Mouse (Mus musculus) forebrain, embryonic 13.5 days (tissue): Measurements from ENCODE around the gene Vezt. TPM values are rescaled to one million over a fixed set of nuclear protein-coding genes. Genes with fewer than 3 reads are reported as not detected.

Source experiments
- ATAC-seq: fragments of 200-750 bp; cut with Nextera tagmentation; 2 replicates; pipeline ENCODE4 v1.8.0; 2017
- H3K27ac ChIP-seq: fragments of 300-500 bp; sonication (generic); 2 replicates; pipeline ENCODE4 v1.5.1; 2015; ENCODE audit warnings: inconsistent platforms, mild to moderate bottlenecking, moderate library complexity
- H3K27me3 ChIP-seq: fragments of 300-500 bp; sonication (generic); 2 replicates; pipeline ENCODE4 v1.6.1; 2015; ENCODE audit warnings: mild to moderate bottlenecking, inconsistent platforms
- H3K36me3 ChIP-seq: fragments of 300-500 bp; sonication (generic); 2 replicates; pipeline ENCODE4 v1.6.1; 2015; ENCODE audit warnings: mild to moderate bottlenecking, inconsistent platforms; ENCODE audit not compliant: poor library complexity, severe bottlenecking
- H3K4me1 ChIP-seq: fragments of 300-500 bp; sonication (generic); 2 replicates; pipeline ENCODE4 v1.6.1; 2015; ENCODE audit warnings: inconsistent platforms
- H3K4me2 ChIP-seq: fragments of 300-500 bp; sonication (generic); 2 replicates; pipeline ENCODE4 v1.6.1; 2015; ENCODE audit warnings: inconsistent platforms, mild to moderate bottlenecking, moderate library complexity
- H3K4me3 ChIP-seq: fragments of 300-500 bp; sonication (generic); 2 replicates; pipeline ENCODE4 v1.5.1; 2015; ENCODE audit warnings: mild to moderate bottlenecking, inconsistent platforms
- H3K9ac ChIP-seq: fragments of 300-500 bp; sonication (generic); 2 replicates; pipeline ENCODE4 v1.6.1; 2015; ENCODE audit warnings: mild to moderate bottlenecking, inconsistent platforms
- H3K9me3 ChIP-seq: fragments of 300-500 bp; sonication (generic); replicated peaks from 2 replicates; pipeline ENCODE4 v1.6.1; 2016; ENCODE audit warnings: inconsistent platforms
- WGBS: fragments of 180-500 bp; shearing (Covaris S2); methylation state at CpG from one replicate; pipeline ENCODE4 v1.1.7; 2015; 5-methylcytosine and 5-hydroxymethylcytosine counted together
- polyA plus RNA-seq: library from polyadenylated mRNA; unstranded; fragments of >200 nt; fragmentation: Nextera tagmentation; extraction: Ambion mirVana; gene quantifications from 2 replicates; pipeline ENCODE4 v1.2.1, GENCODE M21; 2015

Gene Vezt
- polyA plus RNA-seq: 50.8 and 55.4 TPM in 2 replicates

DNA sequence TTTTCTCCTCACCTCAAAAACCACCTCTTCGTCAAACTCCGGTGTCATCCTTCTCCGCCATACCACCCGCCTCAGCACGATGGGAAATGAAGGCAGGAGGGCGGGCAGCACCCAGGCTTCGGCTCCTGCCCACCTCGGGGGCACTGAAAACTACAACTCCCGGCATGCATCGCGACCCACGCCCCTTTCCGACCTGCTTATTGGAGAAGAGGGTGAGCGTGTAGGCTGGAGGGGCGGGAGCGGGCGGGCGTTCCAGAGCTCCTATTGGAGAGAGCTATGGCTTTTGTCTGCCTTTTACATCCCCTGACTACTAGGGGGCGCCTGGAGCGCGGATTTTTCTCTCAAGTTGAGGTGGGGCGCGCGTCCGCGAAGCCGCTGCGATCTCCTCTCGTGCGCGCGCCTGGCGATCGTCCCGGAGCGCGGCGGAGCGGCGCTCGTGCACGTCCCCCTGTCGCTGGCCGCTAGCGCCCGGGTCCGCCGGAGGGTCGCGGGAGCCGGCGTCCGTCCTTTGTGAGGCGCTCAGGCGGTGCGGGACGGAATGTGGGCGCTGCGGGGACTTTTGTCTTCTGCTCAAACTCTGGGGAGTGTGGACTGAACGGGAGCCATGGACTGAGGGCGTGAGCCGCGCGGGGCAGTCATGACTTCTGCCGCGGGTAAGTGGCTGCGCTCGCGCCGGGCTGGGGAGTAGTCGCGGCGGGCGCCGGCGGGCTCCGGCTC is at the start of gene Vezt, which contains the start of gene Fgd6:
Gene Vezt, minus strand, starts transcription at position 160 of the 717 bp plus-strand sequence.
Gene Fgd6, plus strand, starts transcription at position 344 of the 717 bp plus-strand sequence.
- peak within 1 kb of the TSS; percentile 92 for H3K9ac ChIP-seq
- no peaks in the 10 kb centered on the region for H3K9me3 ChIP-seq
- ATAC-seq: peak; percentile 99
- peak within 1 kb of the TSS; percentile 80 for H3K4me3 ChIP-seq
- peaks cover 29% of the 10 kb centered on the region for H3K4me1 ChIP-seq
- H3K36me3 ChIP-seq: peaks cover 8% of the 10 kb centered on the region
- peak within 1 kb of the TSS; percentile 65 for H3K27ac ChIP-seq
- no peaks in the 10 kb centered on the region for H3K27me3 ChIP-seq
- under 1% methylated on average over 74 of the region's 77 CpGs for WGBS
- peak within 1 kb of the TSS; percentile 76 for H3K4me2 ChIP-seq

- no peaks in the 10 kb centered on the region for H3K36me3 ChIP-seq
- H3K4me2 ChIP-seq: no peak overlapping the region
- no peak overlapping the region for H3K27ac ChIP-seq
- H3K9me3 ChIP-seq: no peaks in the 10 kb centered on the region
- H3K27me3 ChIP-seq: no peaks in the 10 kb centered on the region
- 26% methylated on average over 7 of the region's 7 CpGs for WGBS
- H3K4me3 ChIP-seq: no peak overlapping the region
- no peak for ATAC-seq
- H3K4me1 ChIP-seq: peaks cover 9% of the 10 kb centered on the region
- H3K9ac ChIP-seq: no peak overlapping the region
Measured at GRCm38 (mm10) chr10:94082040-94082734, 46.6 kb upstream of the Vezt start.

GRCm38 (mm10) chr10:94080740-94081139 is 45.1 kb upstream of the Vezt start:
- ATAC-seq: no peak
- peaks cover 10% of the 10 kb centered on the region for H3K4me1 ChIP-seq
- 84% methylated on average over 3 of the region's 3 CpGs for WGBS

DNA sequence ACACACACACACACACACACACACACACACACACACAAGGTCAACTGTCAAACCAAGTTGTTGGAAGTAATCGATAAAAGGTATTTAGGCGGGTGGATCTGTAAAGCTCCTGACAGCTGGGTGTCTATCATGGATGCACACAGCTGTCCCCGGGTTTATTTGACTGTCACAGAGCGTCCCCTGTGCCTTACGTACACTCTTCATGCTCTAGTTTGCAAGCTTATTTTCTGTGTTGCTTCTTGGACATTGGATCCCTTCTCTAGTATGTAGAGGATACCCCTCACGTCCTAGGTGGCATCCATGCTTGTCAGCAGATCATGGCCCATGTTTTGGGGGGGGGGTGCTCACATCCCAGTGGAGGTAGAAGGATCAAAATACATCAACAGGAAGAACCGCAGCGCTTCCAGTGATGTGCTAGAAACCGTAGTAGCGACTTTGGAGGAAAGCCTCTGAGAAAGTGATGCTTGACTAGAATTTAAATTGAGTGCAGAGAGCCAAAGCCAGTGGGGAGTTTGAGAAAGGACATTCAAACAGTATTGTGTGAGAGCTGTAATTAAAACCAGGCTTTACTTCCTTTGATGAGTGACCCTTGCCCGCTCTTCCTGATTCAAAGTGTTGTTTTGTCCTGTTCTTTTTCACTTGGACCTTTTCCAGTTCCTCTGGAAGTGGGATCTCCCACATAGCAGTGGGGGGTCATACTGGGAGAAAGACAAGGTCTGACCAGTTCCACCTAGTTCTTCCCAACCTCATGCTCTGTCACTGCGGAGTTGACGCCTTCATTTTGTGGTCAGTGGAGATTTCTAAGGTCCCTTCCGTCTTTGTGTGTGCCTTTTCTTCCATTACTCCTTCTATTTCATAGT is 41.6 kb upstream of the Vezt start:
- Histone ChIP-seq H3K4me2 (no peak overlapping the region), H3K9ac (no peak overlapping the region), H3K27me3 (no peaks in the 10 kb centered on the region), H3K36me3 (0 out of 2 replicates have a peak, but pooled peaks cover 3% of the 10 kb centered on the region), H3K4me1 (peaks cover 19% of the 10 kb centered on the region), H3K4me3 (no peak overlapping the region), H3K27ac (no peak overlapping the region), H3K9me3 (no peaks in the 10 kb centered on the region)
- WGBS: 67% methylated on average over 14 of the region's 14 CpGs
- ATAC-seq: no peak

More at GRCm38 (mm10) chr10:94080740-94081139, 45.1 kb upstream of the Vezt start:
- H3K9me3 ChIP-seq: no peaks in the 10 kb centered on the region
- H3K4me2 ChIP-seq: no peak overlapping the region
- H3K27me3 ChIP-seq: no peaks in the 10 kb centered on the region
- no peaks in the 10 kb centered on the region for H3K36me3 ChIP-seq
- no peak overlapping the region for H3K27ac ChIP-seq
- H3K4me3 ChIP-seq: no peak overlapping the region
- no peak overlapping the region for H3K9ac ChIP-seq

DNA sequence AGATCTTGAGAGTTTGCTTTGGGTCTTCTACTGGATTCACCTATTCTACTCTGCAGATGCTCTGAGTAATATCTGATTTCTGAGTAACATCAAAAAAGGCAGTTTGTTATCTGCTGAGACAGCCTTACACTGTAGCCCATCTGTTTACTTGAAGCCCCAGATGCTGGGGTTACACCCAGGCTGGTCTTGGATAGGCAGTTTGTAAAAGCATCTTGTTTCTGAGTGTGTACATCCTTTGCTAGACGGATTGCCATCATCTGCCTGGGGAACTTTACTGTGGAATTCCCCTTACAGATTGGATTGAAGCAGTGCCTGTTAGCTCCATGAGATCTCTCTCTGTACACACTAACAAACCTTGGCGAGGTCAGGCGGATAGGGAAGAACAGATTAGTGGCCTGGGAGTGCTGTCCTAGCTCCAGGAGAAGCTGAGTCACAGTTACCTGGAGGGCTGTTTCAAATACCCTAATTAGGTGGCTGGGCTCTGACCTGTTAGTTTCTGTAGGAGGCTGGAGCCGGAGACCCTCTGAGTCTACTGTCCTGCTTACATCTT is 37.4 kb upstream of the Vezt start:
- 83% methylated on average over 4 of the region's 4 CpGs for WGBS
- H3K4me1 ChIP-seq: peaks cover 19% of the 10 kb centered on the region
- no peak overlapping the region for H3K4me3 ChIP-seq
- no peaks in the 10 kb centered on the region for H3K9me3 ChIP-seq
- no peak overlapping the region for H3K4me2 ChIP-seq
- H3K36me3 ChIP-seq: 0 out of 2 replicates have a peak, but pooled peaks cover 3% of the 10 kb centered on the region
- no peaks in the 10 kb centered on the region for H3K27me3 ChIP-seq
- no peak overlapping the region for H3K9ac ChIP-seq
- ATAC-seq: no peak
- H3K27ac ChIP-seq: peak overlapping the region; percentile 25

DNA sequence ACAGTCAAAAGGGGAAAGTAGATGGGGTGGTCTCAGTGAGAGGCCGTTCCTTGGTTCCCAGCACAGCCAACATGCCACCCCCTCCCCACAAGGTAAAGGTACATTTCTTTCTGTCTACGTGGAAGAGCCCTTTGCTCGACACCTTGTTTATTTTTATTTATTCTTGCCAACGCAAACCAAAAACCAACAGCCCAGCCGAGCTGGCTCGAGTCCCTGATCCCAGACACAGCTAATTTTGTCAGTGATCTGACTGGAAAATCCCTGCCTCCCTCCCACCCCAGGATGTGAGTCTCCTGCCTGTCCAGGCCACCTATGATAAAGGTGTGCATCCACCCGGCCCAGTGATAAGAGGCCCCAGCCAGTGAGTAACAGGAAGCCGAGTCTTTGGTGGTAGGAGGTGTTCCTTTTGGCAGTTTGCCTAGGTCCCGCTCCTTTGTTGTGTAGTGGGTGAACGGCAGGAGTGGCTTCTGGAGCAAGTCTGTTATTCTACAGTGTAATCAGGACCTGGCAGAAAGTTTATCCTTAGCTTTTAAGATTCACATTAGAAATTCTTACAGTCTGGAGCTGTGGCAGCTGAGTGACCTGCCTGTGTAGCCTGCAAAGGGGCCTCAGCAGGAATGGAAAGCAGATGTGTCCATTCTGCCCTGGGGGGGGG is 36.8 kb upstream of the Vezt start:
- Histone ChIP-seq H3K9me3 (no peaks in the 10 kb centered on the region), H3K4me2 (no peak overlapping the region), H3K4me3 (no peak overlapping the region), H3K27me3 (no peaks in the 10 kb centered on the region), H3K27ac (peak overlapping the region; percentile 25), H3K9ac (no peak overlapping the region), H3K36me3 (0 out of 2 replicates have a peak, but pooled peaks cover 3% of the 10 kb centered on the region), H3K4me1 (peaks cover 15% of the 10 kb centered on the region)
- 73% methylated on average over 10 of the region's 10 CpGs for WGBS
- ATAC-seq: 0 out of 2 replicates have a peak, but pooled peaks have one; percentile 27

DNA sequence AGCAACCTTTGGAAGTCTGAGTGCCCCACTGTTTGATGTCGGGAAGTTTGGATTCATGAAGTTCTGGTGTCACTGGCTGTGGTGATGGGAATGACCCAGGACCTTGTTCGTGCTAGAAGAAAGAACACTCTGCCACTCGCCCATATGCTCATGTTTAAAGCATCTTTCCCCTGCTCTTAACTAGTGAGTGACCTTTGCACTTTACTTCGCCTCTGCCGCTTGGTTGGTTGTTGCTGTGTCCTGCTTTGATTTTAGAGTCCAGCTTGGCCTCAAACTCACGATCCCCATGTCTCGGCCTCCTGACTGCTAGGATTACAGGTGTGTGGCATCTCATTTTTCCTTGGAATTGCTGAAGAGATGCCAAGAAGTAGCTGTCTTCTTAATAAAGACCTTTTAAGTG is 36.0 kb upstream of the Vezt start:
- no peak overlapping the region for H3K4me2 ChIP-seq
- no peaks in the 10 kb centered on the region for H3K9me3 ChIP-seq
- H3K4me3 ChIP-seq: no peak overlapping the region
- H3K36me3 ChIP-seq: 0 out of 2 replicates have a peak, but pooled peaks cover 3% of the 10 kb centered on the region
- WGBS: 89% methylated on average over 7 of the region's 7 CpGs
- no peak overlapping the region for H3K27ac ChIP-seq
- ATAC-seq: no peak
- H3K4me1 ChIP-seq: peaks cover 10% of the 10 kb centered on the region
- no peaks in the 10 kb centered on the region for H3K27me3 ChIP-seq
- H3K9ac ChIP-seq: no peak overlapping the region

- H3K27ac ChIP-seq: no peak overlapping the region
- no peaks in the 10 kb centered on the region for H3K36me3 ChIP-seq
- peaks cover 10% of the 10 kb centered on the region for H3K4me1 ChIP-seq
- H3K4me2 ChIP-seq: no peak overlapping the region
- 93% methylated on average over 5 of the region's 5 CpGs for WGBS
- ATAC-seq: no peak
- no peaks in the 10 kb centered on the region for H3K27me3 ChIP-seq
- no peak overlapping the region for H3K9ac ChIP-seq
- H3K4me3 ChIP-seq: no peak overlapping the region
- H3K9me3 ChIP-seq: no peaks in the 10 kb centered on the region
Measured at GRCm38 (mm10) chr10:94068701-94069100, 33.1 kb upstream of the Vezt start.

DNA sequence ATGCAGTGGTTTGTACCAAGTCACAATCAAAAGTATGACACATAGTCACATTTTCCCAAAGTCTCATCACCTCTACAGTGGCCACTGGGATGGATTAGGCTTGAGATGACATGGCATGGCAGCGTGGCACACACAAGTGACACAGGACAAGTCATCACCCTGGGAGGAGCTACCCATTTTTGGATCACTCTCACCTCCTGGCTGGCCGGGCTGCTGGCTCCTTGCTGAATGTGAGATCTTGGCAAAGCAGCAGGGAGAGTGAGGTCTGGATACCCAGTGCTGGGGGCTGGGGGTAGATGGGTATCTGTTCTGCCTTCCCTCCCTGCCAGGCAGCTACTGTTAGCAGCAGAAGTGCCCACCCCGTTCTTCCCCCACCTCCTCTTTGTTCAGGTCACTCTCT is 31.3 kb upstream of the Vezt start:
- Histone ChIP-seq H3K4me2 (no peak overlapping the region), H3K9ac (no peak overlapping the region), H3K27me3 (no peaks in the 10 kb centered on the region), H3K36me3 (no peaks in the 10 kb centered on the region), H3K27ac (no peak overlapping the region), H3K9me3 (no peaks in the 10 kb centered on the region), H3K4me3 (no peak overlapping the region), H3K4me1 (no peaks in the 10 kb centered on the region)
- ATAC-seq: no peak
- 62% methylated on average over 3 of the region's 3 CpGs for WGBS

- H3K9ac ChIP-seq: no peak overlapping the region
- no peaks in the 10 kb centered on the region for H3K9me3 ChIP-seq
- H3K4me2 ChIP-seq: no peak overlapping the region
- H3K4me1 ChIP-seq: no peaks in the 10 kb centered on the region
- no peaks in the 10 kb centered on the region for H3K36me3 ChIP-seq
- ATAC-seq: no peak
- no peak overlapping the region for H3K4me3 ChIP-seq
- H3K27me3 ChIP-seq: no peaks in the 10 kb centered on the region
- 71% methylated on average over 5 of the region's 5 CpGs for WGBS
- no peak overlapping the region for H3K27ac ChIP-seq
Measured at GRCm38 (mm10) chr10:94062357-94062756, 26.7 kb upstream of the Vezt start.

DNA sequence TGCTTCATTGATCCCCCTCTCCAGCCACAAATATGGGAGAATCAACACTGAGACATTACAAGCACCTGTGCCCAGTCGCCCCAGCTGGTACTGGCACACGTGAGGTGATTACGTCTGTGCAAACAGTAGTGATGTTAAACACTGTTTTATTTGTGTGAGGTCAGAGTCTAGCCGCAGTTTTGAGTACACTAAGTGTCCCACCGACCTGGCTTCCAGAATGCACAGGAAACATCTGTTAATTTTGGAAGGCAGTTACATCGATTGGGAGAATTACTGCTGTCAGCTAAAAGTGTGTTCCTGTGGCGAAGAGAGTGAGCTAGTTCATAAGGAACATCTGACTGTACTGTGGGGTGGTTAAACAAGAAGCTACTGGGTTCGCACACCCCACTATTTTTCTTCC is 24.6 kb upstream of the Vezt start:
- Histone ChIP-seq H3K9me3 (no peaks in the 10 kb centered on the region), H3K4me3 (no peak overlapping the region), H3K36me3 (no peaks in the 10 kb centered on the region), H3K27ac (no peak overlapping the region), H3K4me1 (no peaks in the 10 kb centered on the region; the same call in 1 of the 2 replicates), H3K9ac (no peak overlapping the region), H3K4me2 (no peak overlapping the region), H3K27me3 (no peaks in the 10 kb centered on the region)
- no peak for ATAC-seq
- WGBS: 91% methylated on average over 8 of the region's 8 CpGs
